Mouse (Mus musculus) embryo, embryonic 10.5 days (tissue): ENCODE results near the gene Esp31.

ENCODE experiments used
- DNase-seq: peaks from one replicate; pipeline ENCODE4 v3.0.0-alpha.2; 2015; ENCODE audit warnings: low spot score

Gene Esp31

DNA sequence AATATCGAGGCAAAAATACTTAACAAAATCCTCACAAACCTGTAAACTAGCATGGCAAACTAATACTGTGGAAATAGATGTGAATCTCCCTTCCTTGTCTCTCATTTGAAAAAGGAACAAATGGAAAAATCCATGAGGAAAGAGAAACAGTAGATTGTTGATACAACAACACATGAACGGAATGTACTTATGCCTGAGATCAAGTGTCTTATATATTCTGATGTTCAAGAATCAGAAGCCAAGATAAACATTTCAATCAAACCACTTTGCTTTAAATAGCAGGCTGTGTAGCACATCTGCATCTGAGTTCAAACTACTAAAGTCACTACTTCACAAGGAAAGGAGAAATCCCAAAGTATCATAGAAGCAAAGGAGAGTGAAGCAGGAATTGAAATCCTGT lies at the start of gene Esp31:
TSS of gene Esp31 (plus strand) at position 301 of the 400 bp plus-strand sequence.
- no peak for DNase-seq
